Mouse (Mus musculus): ENCODE data around the gene Nmd3. TPM values are rescaled to one million over a fixed set of nuclear protein-coding genes. Genes with fewer than 3 reads are reported as not detected.

Nmd3 gene
- polyA plus RNA-seq, 1 experiment from 2014 or later, result 142 TPM

GRCm38 (mm10) chr3:69757456-69757855 is 35.7 kb downstream of the Nmd3 start:
- Histone ChIP-seq H3K9ac (ENCODE audit: low read depth, low read length) (no peak overlapping the region), H3K4me1 (ENCODE audit: control insufficient read depth, insufficient read depth, low read length) (no peaks in the 10 kb centered on the region), H3K4me3 (ENCODE audit: low read length) (no peak overlapping the region), H3K36me3 (ENCODE audit: control insufficient read depth, insufficient read depth, low read length) (no peaks in the 10 kb centered on the region), H3K9me3 (ENCODE audit: control insufficient read depth, low read length) (no peaks in the 10 kb centered on the region), H3K4me2 (ENCODE audit: low read depth, low read length) (no peak overlapping the region), H3K27ac (ENCODE audit: low read length) (no peak overlapping the region), H3K27me3 (replicated peaks; ENCODE audit: control insufficient read depth, insufficient read depth, low read length) (no peaks in the 10 kb centered on the region)
- WGBS, result 89% methylated on average over 1 of the region's 1 CpGs
- ATAC-seq, result no peak

- Histone ChIP-seq H3K4me1 (ENCODE audit: control insufficient read depth, insufficient read depth, low read length) (no peaks in the 10 kb centered on the region), H3K9ac (ENCODE audit: low read depth, low read length) (no peak overlapping the region), H3K4me2 (ENCODE audit: low read depth, low read length) (no peak overlapping the region), H3K4me3 (ENCODE audit: low read length) (no peak overlapping the region), H3K27me3 (replicated peaks; ENCODE audit: control insufficient read depth, insufficient read depth, low read length) (no peaks in the 10 kb centered on the region), H3K9me3 (ENCODE audit: control insufficient read depth, low read length) (no peaks in the 10 kb centered on the region), H3K27ac (ENCODE audit: low read length) (no peak overlapping the region), H3K36me3 (ENCODE audit: control insufficient read depth, insufficient read depth, low read length) (no peaks in the 10 kb centered on the region)
- ATAC-seq, result no peak
- WGBS, result 87% methylated on average over 6 of the region's 6 CpGs
Observed at GRCm38 (mm10) chr3:69760081-69760480, 38.3 kb downstream of the Nmd3 start.

GRCm38 (mm10) chr3:69761195-69761594 is 39.4 kb downstream of the Nmd3 start:
- WGBS, result 87% methylated on average over 4 of the region's 4 CpGs
- Histone ChIP-seq H3K4me2 (ENCODE audit: low read depth, low read length) (no peak overlapping the region), H3K27ac (ENCODE audit: low read length) (no peak overlapping the region), H3K4me3 (ENCODE audit: low read length) (no peak overlapping the region), H3K9ac (ENCODE audit: low read depth, low read length) (no peak overlapping the region), H3K4me1 (ENCODE audit: control insufficient read depth, insufficient read depth, low read length) (no peaks in the 10 kb centered on the region), H3K9me3 (ENCODE audit: control insufficient read depth, low read length) (no peaks in the 10 kb centered on the region), H3K27me3 (replicated peaks; ENCODE audit: control insufficient read depth, insufficient read depth, low read length) (no peaks in the 10 kb centered on the region), H3K36me3 (ENCODE audit: control insufficient read depth, insufficient read depth, low read length) (no peaks in the 10 kb centered on the region)
- no peak for ATAC-seq

DNA sequence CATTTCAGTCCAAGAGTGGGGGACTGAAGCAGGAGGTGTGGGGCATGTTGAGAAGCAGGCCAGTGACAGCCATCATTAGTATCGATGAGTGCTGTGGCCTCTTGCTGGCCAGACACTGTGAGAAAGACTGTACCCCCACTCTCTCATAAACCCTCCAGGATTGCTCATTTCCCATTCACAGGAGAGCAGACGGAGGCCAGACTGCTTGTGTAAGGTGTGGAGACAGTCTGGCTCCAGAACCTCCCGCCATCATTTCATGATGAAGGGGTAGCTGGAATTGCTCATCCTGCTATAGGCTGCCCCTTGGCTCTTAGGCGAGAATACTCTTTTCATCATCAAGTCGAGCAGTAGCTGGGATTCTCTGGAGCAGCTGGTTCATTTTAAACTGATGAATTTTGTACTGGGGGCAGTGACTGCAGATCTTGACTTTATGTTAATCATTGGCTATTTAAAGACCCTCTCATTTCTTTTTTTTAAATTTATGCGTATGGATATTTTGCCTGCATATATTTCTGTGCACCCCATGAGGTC is 41.1 kb downstream of the Nmd3 start:
- ATAC-seq, result peak; percentile 28; the same call in 1 of the 2 replicates
- Histone ChIP-seq H3K4me2 (ENCODE audit: low read depth, low read length) (no peak overlapping the region), H3K4me1 (ENCODE audit: control insufficient read depth, insufficient read depth, low read length) (no peaks in the 10 kb centered on the region), H3K27me3 (replicated peaks; ENCODE audit: control insufficient read depth, insufficient read depth, low read length) (no peaks in the 10 kb centered on the region), H3K9me3 (ENCODE audit: control insufficient read depth, low read length) (no peaks in the 10 kb centered on the region), H3K4me3 (ENCODE audit: low read length) (no peak overlapping the region), H3K27ac (ENCODE audit: low read length) (no peak overlapping the region), H3K9ac (ENCODE audit: low read depth, low read length) (no peak overlapping the region), H3K36me3 (ENCODE audit: control insufficient read depth, insufficient read depth, low read length) (no peaks in the 10 kb centered on the region)
- WGBS, result 58% methylated on average over 6 of the region's 6 CpGs

DNA sequence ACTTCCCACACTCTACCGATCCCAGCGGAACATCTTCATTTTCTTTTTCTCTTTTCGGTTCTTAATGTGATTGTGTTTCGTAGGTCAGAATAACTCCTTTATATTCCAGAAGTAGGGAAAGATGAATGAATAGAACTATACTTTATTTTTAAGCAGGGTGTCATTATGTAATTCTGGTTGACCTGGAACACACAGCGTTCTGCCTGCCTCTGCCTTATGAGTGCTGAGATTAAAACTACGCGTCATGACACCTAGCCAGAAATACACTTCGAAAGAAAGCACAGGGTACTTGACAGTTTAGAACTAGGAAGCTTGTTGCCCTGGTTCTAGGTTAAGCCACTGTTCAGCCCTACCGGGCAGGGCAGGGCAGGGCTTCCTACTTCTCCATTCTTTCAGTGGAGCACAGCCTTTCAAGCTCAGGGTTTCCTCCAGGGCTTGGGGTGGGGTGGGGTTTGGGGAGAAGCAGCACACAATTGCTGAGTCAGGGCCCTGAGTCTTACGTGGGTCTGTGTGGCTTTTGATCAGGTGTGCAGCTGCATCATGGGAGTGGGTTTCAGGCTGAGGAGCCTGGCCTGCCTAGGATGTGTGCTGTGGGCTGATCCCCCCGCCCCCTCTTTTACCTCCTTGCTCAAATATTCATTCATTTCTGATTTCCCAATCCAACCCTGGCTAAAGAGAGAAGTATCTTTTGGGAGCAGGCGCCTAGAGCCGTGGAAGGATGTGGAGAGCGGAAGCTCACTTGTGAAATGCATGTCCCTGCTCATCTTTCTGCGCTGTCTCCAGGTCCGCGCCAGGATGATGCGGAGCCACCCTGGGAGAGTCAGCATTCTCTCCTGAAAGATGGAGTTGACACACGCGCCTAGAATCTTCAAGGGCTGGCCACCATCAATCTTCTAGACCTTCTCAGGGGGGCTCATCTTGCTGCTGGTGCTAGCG is 42.1 kb downstream of the Nmd3 start:
- 84% methylated on average over 21 of the region's 21 CpGs for WGBS
- no peak overlapping the region for H3K4me2 ChIP-seq (ENCODE audit: low read depth, low read length)
- no peaks in the 10 kb centered on the region for H3K27me3 ChIP-seq (replicated peaks; ENCODE audit: control insufficient read depth, insufficient read depth, low read length)
- no peak overlapping the region for H3K27ac ChIP-seq (ENCODE audit: low read length)
- ATAC-seq, result no peak
- no peak overlapping the region for H3K9ac ChIP-seq (ENCODE audit: low read depth, low read length)
- no peak overlapping the region for H3K4me3 ChIP-seq (ENCODE audit: low read length)
- H3K9me3 ChIP-seq (ENCODE audit: control insufficient read depth, low read length), result no peaks in the 10 kb centered on the region
- no peaks in the 10 kb centered on the region for H3K4me1 ChIP-seq (ENCODE audit: control insufficient read depth, insufficient read depth, low read length)
- H3K36me3 ChIP-seq (ENCODE audit: control insufficient read depth, insufficient read depth, low read length), result no peaks in the 10 kb centered on the region

DNA sequence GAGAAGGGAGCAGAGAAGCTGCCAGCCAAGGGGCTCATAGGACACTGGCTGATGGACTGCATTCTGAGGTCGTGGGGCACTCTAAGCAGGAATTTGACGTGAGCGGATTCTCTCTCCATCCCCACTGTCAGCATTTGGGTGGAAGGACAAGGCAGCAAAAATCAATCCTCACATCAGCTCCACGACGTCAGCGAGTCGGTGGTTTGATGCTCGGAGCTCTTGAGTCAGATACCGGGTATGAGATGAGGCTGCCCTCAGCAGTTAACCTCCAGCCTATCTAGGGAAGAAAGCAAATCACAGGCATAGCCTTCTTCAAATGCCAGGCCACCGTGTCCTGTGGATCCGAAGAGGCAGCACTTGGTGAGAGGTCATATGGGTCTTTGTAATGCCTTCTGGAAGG is 43.4 kb downstream of the Nmd3 start:
- H3K27ac ChIP-seq (ENCODE audit: low read length), result no peak overlapping the region
- no peaks in the 10 kb centered on the region for H3K27me3 ChIP-seq (replicated peaks; ENCODE audit: control insufficient read depth, insufficient read depth, low read length)
- H3K4me3 ChIP-seq (ENCODE audit: low read length), result no peak overlapping the region
- no peak overlapping the region for H3K9ac ChIP-seq (ENCODE audit: low read depth, low read length)
- H3K4me1 ChIP-seq (ENCODE audit: control insufficient read depth, insufficient read depth, low read length), result no peaks in the 10 kb centered on the region
- H3K36me3 ChIP-seq (ENCODE audit: control insufficient read depth, insufficient read depth, low read length), result no peaks in the 10 kb centered on the region
- H3K4me2 ChIP-seq (ENCODE audit: low read depth, low read length), result no peak overlapping the region
- no peak for ATAC-seq
- H3K9me3 ChIP-seq (ENCODE audit: control insufficient read depth, low read length), result no peaks in the 10 kb centered on the region
- WGBS, result 97% methylated on average over 11 of the region's 11 CpGs

DNA sequence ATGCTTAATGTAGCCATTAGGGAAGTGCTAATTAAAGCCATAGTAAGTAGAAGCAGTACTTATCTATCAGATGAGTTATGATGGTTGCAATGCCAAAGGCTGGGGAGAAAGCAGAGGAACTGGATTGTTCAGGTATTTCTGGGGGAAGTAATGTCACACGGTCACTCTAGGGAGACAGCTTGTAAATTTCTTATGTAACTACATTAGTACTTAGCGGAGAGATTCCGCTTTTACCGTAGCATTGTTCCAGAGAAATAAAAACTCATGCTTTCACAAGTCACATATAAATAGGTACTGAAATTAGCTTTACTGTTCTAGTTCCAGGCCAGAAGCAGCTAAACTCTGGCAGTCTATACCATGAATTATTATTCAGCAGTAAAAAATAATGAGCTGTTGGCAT is 47.4 kb downstream of the Nmd3 start:
- Histone ChIP-seq H3K9me3 (ENCODE audit: control insufficient read depth, low read length) (no peaks in the 10 kb centered on the region), H3K4me2 (ENCODE audit: low read depth, low read length) (no peak overlapping the region), H3K9ac (ENCODE audit: low read depth, low read length) (no peak overlapping the region), H3K27me3 (replicated peaks; ENCODE audit: control insufficient read depth, insufficient read depth, low read length) (no peaks in the 10 kb centered on the region), H3K4me3 (ENCODE audit: low read length) (no peak overlapping the region), H3K4me1 (ENCODE audit: control insufficient read depth, insufficient read depth, low read length) (no peaks in the 10 kb centered on the region), H3K36me3 (ENCODE audit: control insufficient read depth, insufficient read depth, low read length) (no peaks in the 10 kb centered on the region), H3K27ac (ENCODE audit: low read length) (no peak overlapping the region)
- no peak for ATAC-seq
- 84% methylated on average over 4 of the region's 4 CpGs for WGBS

GRCm38 (mm10) chr3:69773356-69773755 is 51.6 kb downstream of the Nmd3 start:
- 89% methylated on average over 4 of the region's 4 CpGs for WGBS
- 0 out of 2 replicates have a peak, but pooled peaks have one; percentile 31 for ATAC-seq
- Histone ChIP-seq H3K9ac (ENCODE audit: low read depth, low read length) (no peak overlapping the region), H3K4me3 (ENCODE audit: low read length) (no peak overlapping the region), H3K36me3 (ENCODE audit: control insufficient read depth, insufficient read depth, low read length) (no peaks in the 10 kb centered on the region), H3K4me2 (ENCODE audit: low read depth, low read length) (no peak overlapping the region), H3K27me3 (replicated peaks; ENCODE audit: control insufficient read depth, insufficient read depth, low read length) (no peaks in the 10 kb centered on the region), H3K27ac (ENCODE audit: low read length) (no peak overlapping the region), H3K9me3 (ENCODE audit: control insufficient read depth, low read length) (no peaks in the 10 kb centered on the region), H3K4me1 (ENCODE audit: control insufficient read depth, insufficient read depth, low read length) (no peaks in the 10 kb centered on the region)

DNA sequence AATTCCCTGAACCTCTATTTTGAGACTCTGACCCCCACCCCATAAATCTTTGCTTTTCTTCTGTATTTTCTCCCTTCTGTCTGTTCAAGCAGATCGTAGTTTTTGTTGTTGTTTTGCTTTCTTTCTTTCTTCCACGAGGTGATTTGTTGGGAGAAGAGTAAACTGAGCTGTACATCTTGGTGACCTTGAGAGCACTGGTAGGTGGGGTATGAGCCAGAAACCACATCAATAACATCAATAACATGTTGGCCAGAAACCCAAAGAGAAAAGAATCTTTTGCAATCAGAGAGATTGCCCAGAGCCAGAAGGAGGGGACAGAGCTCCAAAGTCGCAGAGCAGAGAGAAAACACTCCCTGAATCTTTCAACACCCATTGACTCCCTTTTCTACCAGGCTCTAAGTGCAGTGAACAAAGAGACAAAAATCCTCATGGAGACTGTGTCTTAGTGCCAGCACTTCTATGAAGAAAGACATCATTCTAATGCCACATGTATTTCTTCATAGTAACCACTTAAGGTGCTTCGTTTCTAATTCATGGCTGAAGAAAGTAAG is 57.5 kb downstream of the Nmd3 start:
- H3K9me3 ChIP-seq (ENCODE audit: control insufficient read depth, low read length), result no peaks in the 10 kb centered on the region

More for the DNA sequence above, 57.5 kb downstream of the Nmd3 start:
- 64% methylated on average over 4 of the region's 4 CpGs for WGBS
- H3K9ac ChIP-seq (ENCODE audit: low read depth, low read length), result no peak overlapping the region
- no peak overlapping the region for H3K4me2 ChIP-seq (ENCODE audit: low read depth, low read length)
- H3K27me3 ChIP-seq (replicated peaks; ENCODE audit: control insufficient read depth, insufficient read depth, low read length), result no peaks in the 10 kb centered on the region
- no peaks in the 10 kb centered on the region for H3K36me3 ChIP-seq (ENCODE audit: control insufficient read depth, insufficient read depth, low read length)
- no peak overlapping the region for H3K27ac ChIP-seq (ENCODE audit: low read length)
- no peak overlapping the region for H3K4me3 ChIP-seq (ENCODE audit: low read length)
- no peak for ATAC-seq
- no peaks in the 10 kb centered on the region for H3K4me1 ChIP-seq (ENCODE audit: control insufficient read depth, insufficient read depth, low read length)
